Mouse (Mus musculus): ENCODE measurements around the gene Limd1. TPM values are rescaled to one million over a fixed set of nuclear protein-coding genes. Genes with fewer than 3 reads are reported as not detected.

Gene Limd1
- total and polyA plus RNA-seq, 3 experiments, result 32.6 to 37.5 TPM; not detected in 1

GRCm38 (mm10) chr9:123531234-123531633 is 52.7 kb downstream of the Limd1 start:
- no peak for DNase-seq (ENCODE audit: low read depth, low spot score)
- H3K4me1 ChIP-seq (ENCODE audit: control insufficient read depth in 1 of 2, insufficient read depth in 2 of 2, low read length in 2 of 2), result peaks cover 4 to 13% of the 10 kb centered on the region in 2 experiments; a peak in 3 of 4 replicates
- no peak for TF ChIP-seq JUND (IDR thresholded peaks at IDR 0.05; ENCODE audit: low read depth, low read length)
- H3K79me2 ChIP-seq (ENCODE audit: control insufficient read depth, insufficient read depth, low read length, poor library complexity), result peaks cover 33% of the 10 kb centered on the region
- peak overlapping the region; percentile 79 for H3K9ac ChIP-seq (ENCODE audit: control insufficient read depth, low read depth, low read length, poor library complexity, severe bottlenecking)
- H3K36me3 ChIP-seq (ENCODE audit: control insufficient read depth in 1 of 2, insufficient read depth in 2 of 2, low read length in 2 of 2), result peaks cover 0 to 22% of the 10 kb centered on the region in 2 experiments; a peak in 3 of 4 replicates
- no peaks in the 10 kb centered on the region for H3K9me3 ChIP-seq (replicated peaks; ENCODE audit: insufficient read depth, low read length)
- peak overlapping the region; percentile 82 to 96; a peak in 3 of 4 replicates for H3K4me3 ChIP-seq (ENCODE audit: control insufficient read depth in 1 of 2, insufficient read depth in 1 of 2, low read depth in 2 of 2, low read length in 2 of 2)
- H3K27ac ChIP-seq (ENCODE audit: control insufficient read depth, low read depth, low read length), result no peak overlapping the region
- no peaks in the 10 kb centered on the region for H3K27me3 ChIP-seq (ENCODE audit: control insufficient read depth in 1 of 2, insufficient read depth in 2 of 2, low read length in 2 of 2)

- no peak overlapping the region for H3K4me3 ChIP-seq (ENCODE audit: control insufficient read depth in 1 of 2, insufficient read depth in 1 of 2, low read depth in 2 of 2, low read length in 2 of 2)
- no peaks in the 10 kb centered on the region for H3K27me3 ChIP-seq (ENCODE audit: control insufficient read depth in 1 of 2, insufficient read depth in 2 of 2, low read length in 2 of 2)
- peaks cover 20% of the 10 kb centered on the region for H3K79me2 ChIP-seq (ENCODE audit: control insufficient read depth, insufficient read depth, low read length, poor library complexity)
- H3K36me3 ChIP-seq (ENCODE audit: control insufficient read depth in 1 of 2, insufficient read depth in 2 of 2, low read length in 2 of 2), result peaks cover 2 to 15% of the 10 kb centered on the region in 2 experiments
- no peak overlapping the region for H3K27ac ChIP-seq (ENCODE audit: control insufficient read depth, low read depth, low read length)
- no peaks in the 10 kb centered on the region for H3K9me3 ChIP-seq (replicated peaks; ENCODE audit: insufficient read depth, low read length)
- DNase-seq (ENCODE audit: low read depth, low spot score), result no peak
- H3K4me1 ChIP-seq (ENCODE audit: control insufficient read depth in 1 of 2, insufficient read depth in 2 of 2, low read length in 2 of 2), result peaks cover 1 to 6% of the 10 kb centered on the region in 2 experiments; a peak in 3 of 4 replicates
- TF ChIP-seq ZC3H11A (IDR thresholded peaks at IDR 0.05; ENCODE audit: low read depth, low read length), result no peak
- peak; percentile 41; the same call in 1 of the 2 replicates for TF ChIP-seq USF1 (IDR thresholded peaks at IDR 0.05; ENCODE audit: low read depth, low read length)
- no peak overlapping the region for H3K9ac ChIP-seq (ENCODE audit: control insufficient read depth, low read depth, low read length, poor library complexity, severe bottlenecking)
Observed at GRCm38 (mm10) chr9:123536613-123537012, 58.1 kb downstream of the Limd1 start.

GRCm38 (mm10) chr9:123538189-123538588 is 59.7 kb downstream of the Limd1 start:
- TF ChIP-seq POLR2A (IDR thresholded peaks at IDR 0.05; ENCODE audit: control insufficient read depth in 1 of 2, insufficient read depth in 1 of 2, low read depth in 1 of 2, low read length in 2 of 2, poor library complexity in 1 of 2), result no peak
- TF ChIP-seq SIN3A (IDR thresholded peaks at IDR 0.05; ENCODE audit: low read length), result no peak
- no peak for TF ChIP-seq EP300 (IDR thresholded peaks at IDR 0.05; ENCODE audit: low read depth in 1 of 2, low read length in 2 of 2)
- TF ChIP-seq USF2 (IDR thresholded peaks at IDR 0.05; ENCODE audit: borderline replicate concordance in 1 of 2, insufficient read depth in 1 of 2, low read depth in 1 of 2, low read length in 2 of 2), result no peak
- TF ChIP-seq CHD2 (IDR thresholded peaks at IDR 0.05; ENCODE audit: low read length), result no peak
- TF ChIP-seq NELFE (IDR thresholded peaks at IDR 0.05; ENCODE audit: low read depth, low read length), result no peak
- TF ChIP-seq MAFK (IDR thresholded peaks at IDR 0.05; ENCODE audit: borderline replicate concordance, low read depth, low read length), result no peak
- TF ChIP-seq GATA1 (IDR thresholded peaks at IDR 0.05; ENCODE audit: low read depth, low read length), result no peak
- TF ChIP-seq MEF2A (IDR thresholded peaks at IDR 0.05; ENCODE audit: extremely low read depth, insufficient replicate concordance, low read depth, low read length, poor library complexity, severe bottlenecking), result no peak
- no peak for TF ChIP-seq ZMIZ1 (IDR thresholded peaks at IDR 0.05; ENCODE audit: low read depth, low read length)
- no peaks in the 10 kb centered on the region for H3K27me3 ChIP-seq (ENCODE audit: control insufficient read depth in 1 of 2, insufficient read depth in 2 of 2, low read length in 2 of 2)
- no peak for DNase-seq (ENCODE audit: low read depth, low spot score)
- H3K79me2 ChIP-seq (ENCODE audit: control insufficient read depth, insufficient read depth, low read length, poor library complexity), result peaks cover 13% of the 10 kb centered on the region
- H3K27ac ChIP-seq (ENCODE audit: control insufficient read depth, low read depth, low read length), result no peak overlapping the region
- H3K4me1 ChIP-seq (ENCODE audit: control insufficient read depth in 1 of 2, insufficient read depth in 2 of 2, low read length in 2 of 2), result peaks cover 0 to 2% of the 10 kb centered on the region in 2 experiments; a peak in 1 of 4 replicates
- peaks cover 4 to 5% of the 10 kb centered on the region in 2 experiments for H3K36me3 ChIP-seq (ENCODE audit: control insufficient read depth in 1 of 2, insufficient read depth in 2 of 2, low read length in 2 of 2)
- no peak overlapping the region for H3K4me3 ChIP-seq (ENCODE audit: control insufficient read depth in 1 of 2, insufficient read depth in 1 of 2, low read depth in 2 of 2, low read length in 2 of 2)
- no peak overlapping the region for H3K9ac ChIP-seq (ENCODE audit: control insufficient read depth, low read depth, low read length, poor library complexity, severe bottlenecking)
- no peaks in the 10 kb centered on the region for H3K9me3 ChIP-seq (replicated peaks; ENCODE audit: insufficient read depth, low read length)
